Mouse (Mus musculus): ENCODE results near the gene Cfap52. TPM values are rescaled to one million over a fixed set of nuclear protein-coding genes. Genes with fewer than 3 reads are reported as not detected.

Cfap52 gene
- not detected for polyA plus RNA-seq (2017; shearing (Covaris generic))

DNA sequence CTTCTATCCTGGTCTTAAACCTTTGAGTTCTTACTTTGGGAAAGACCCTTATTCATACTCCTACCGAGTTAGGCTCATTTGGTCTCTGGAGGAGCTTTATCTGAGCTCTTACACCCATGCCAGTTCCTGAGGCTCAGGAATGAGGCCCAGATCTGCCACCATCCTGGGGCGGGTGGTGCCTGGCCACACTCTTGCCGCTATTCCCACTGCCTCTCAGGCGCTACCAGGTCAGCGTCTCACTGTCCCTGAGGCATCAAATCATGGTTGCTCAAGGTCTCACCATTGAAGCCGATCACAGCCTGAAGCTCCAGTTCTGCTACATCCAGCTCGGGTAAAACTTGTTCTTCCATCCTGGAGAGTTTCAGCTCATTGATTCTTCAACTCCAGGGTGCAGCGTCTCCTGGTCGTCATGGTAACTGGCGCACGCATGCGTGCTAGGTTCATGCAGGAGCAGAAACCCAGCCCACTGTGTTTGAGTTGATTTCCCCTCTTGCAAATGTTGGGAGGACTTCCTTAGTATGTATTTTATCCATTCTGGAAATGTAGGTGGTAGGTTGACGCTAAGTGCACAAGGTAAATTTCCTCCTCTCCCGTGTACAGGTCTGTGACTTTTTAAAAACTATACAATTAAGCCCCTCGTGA is at the start of gene Cfap52:
Gene Cfap52, minus strand, starts transcription at position 410 of the 642 bp plus-strand sequence.

DNA sequence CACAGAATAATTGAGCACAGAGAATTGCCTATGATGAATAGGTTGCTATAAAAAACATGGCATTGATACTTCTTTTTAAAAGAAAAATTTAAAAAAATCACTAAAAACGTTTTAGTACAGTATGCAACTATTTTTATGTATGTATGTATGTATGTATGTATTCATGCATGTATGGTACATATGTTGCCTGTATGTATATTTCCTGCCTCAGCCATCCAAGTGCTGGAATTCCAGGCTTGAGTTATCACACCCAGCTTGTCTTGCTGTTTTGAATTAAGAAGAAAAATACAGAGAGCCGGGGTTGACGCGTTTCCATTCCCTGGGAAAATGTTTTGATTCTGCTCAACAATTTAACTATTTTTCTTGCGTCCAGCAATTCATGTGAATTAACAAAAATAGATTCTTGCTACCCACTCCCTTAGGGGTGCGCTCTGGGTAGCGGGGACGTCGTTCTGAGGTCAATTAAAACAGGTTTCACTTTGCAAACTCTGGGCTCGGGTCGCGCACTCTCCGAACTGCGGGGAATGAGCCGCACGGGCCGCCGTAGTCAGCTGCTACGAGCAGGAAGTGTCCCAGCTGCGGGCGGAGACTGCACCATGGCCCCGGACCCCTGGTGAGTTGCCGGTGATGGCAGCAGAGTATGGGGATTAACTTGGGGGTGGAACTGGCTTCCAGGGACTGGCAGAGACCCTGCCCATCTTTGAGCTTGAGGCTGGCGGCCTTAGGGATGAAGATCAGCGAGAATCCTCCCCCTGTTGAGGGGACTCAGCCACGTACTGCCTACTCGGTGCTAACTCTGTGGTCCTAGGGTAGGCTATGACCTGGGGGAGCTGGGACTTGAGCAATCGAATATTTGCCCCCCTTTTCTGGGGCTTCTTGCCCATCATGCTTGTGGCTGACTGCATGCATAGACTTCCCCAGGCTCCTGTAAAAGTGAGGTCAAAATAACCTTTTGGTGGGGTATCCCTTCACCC is 741 bp upstream of the Cfap52 start, which contains the start of gene Stx8:
Gene Stx8, plus strand, starts transcription at position 289 of the 974 bp plus-strand sequence.

DNA sequence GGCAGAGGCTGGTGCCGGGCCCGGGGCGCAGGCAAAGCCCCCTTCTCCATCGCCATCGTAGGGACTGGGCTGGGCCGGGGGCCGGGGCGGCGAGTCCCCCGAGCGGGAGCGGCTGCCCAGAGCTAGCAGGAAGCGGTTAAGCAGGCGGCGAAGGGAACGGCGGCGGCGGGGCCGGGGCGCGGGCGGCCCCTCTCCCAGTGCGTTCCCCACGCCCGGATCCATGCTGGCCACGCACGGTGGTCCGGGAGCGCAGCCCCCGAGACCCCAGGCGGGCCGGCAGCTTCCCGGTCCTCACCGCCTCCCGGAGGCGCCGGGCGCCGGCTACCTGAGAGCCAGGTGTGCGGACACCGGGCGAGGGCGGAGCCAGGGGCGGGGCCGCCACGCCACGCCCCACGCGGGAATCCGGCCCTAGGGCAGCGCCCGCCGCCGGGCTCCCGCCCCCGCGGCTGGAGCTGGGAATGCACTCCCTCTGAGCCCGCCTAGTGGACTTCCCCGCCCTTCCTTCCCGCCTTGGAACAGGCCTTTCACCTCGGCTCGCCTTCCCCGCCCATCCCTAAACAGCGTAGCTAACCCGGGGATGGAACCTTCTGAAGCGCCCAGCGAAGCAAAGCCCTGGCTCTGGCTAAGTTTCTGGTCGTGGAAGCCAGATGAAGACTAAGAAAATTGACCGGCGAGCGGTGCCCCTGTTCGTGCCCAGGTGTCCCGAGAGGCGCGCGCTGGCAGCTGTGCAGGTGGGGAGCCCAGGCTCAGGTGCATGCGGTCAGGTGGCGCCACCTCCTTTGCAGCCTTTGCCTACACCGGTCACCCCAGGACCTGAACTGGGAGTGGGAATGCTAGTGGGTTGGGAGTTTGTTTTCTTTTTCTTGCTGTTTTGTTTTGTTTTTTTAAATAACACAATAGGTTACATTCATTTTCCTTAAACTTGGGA is 43.4 kb downstream of the Cfap52 start, which contains the start of gene Usp43:
Gene Usp43, minus strand, starts transcription at position 327 of the 928 bp plus-strand sequence.

Other genes with a start within 250 kb of the Cfap52 start
- not detected for gene Glp2r, start 194.5 kb downstream of the Cfap52 start, polyA plus RNA-seq (2017; shearing (Covaris generic))
- not detected for gene Gsg1l2, start 191.0 kb downstream of the Cfap52 start, polyA plus RNA-seq (2017; shearing (Covaris generic))
- gene Dhrs7c, start 167.5 kb downstream of the Cfap52 start, polyA plus RNA-seq (2017; shearing (Covaris generic)), result not detected
- gene Usp43, start 43.5 kb downstream of the Cfap52 start, polyA plus RNA-seq (2017; shearing (Covaris generic)), result not detected
- 93.8 TPM for gene Stx8, start 542 bp upstream of the Cfap52 start, polyA plus RNA-seq (2017; shearing (Covaris generic))

Measured in activated CD4-positive, CD25-positive, alpha-beta regulatory T cell, adult 9 weeks (primary cell).